In genomic region chr17:32188863-32189636, GRCm38 (mm10) we compare ENCODE assay signal across 8 mouse cellular contexts. TPM values are rescaled to one million over a fixed set of nuclear protein-coding genes. Genes with fewer than 3 reads are reported as not detected.
DNase-seq lines count a peak whose midpoint lies in the region; ATAC-seq and TF ChIP-seq lines count a peak whose summit lies in the region.

TSS of gene Ephx3 (minus strand) at chr17:32189549.

- no peak for TF ChIP-seq CTCF in heart, postnatal 0 days (IDR thresholded peaks at IDR 0.05; ENCODE audit: low read depth)
- TF ChIP-seq CTCF in lung, adult 2 months (IDR thresholded peaks at IDR 0.05; ENCODE audit: insufficient read depth, low read length): no peak

- peak within 1 kb of the TSS; percentile 58 for H3K4me2 ChIP-seq in heart, postnatal 0 days (ENCODE audit: low read depth, low read length)
- peak within 1 kb of the TSS; percentile 84 for H3K4me2 ChIP-seq in neural tube, embryonic 14.5 days (ENCODE audit: low read depth, low read length)

- H3K27me3 ChIP-seq in heart, postnatal 0 days (ENCODE audit: control insufficient read depth, insufficient read depth, low read length): peaks cover 13% of the 10 kb centered on the region
- no peaks in the 10 kb centered on the region for H3K27me3 ChIP-seq in neural tube, embryonic 14.5 days (ENCODE audit: control insufficient read depth, insufficient read depth, low read length)

- peak; percentile 44 for DNase-seq in CD4-positive, CD25-positive, alpha-beta regulatory T cell, adult 2 months (ENCODE audit: low read depth, low spot score)
- DNase-seq in ES-CJ7 (ENCODE audit: low read depth, low spot score) (peak; percentile 45), adipocyte (ENCODE audit: low spot score) (no peak)
- no peak for DNase-seq in heart, postnatal 0 days (ENCODE audit: low spot score)
- DNase-seq in lung, adult 2 months: peak; percentile 44
- DNase-seq in cerebellum, adult 9-11 months: no peak
- no peak for DNase-seq in cerebellum, adult 18-20 months

- WGBS in heart, postnatal 0 days: 7% methylated on average over 42 of the region's 42 CpGs
- WGBS in lung, adult 2 months: 10% methylated on average over 42 of the region's 42 CpGs
- 5% methylated on average over 42 of the region's 42 CpGs for WGBS in neural tube, embryonic 14.5 days

- no peak for ATAC-seq in heart, postnatal 0 days (ENCODE audit: insufficient read depth, low read depth)
- peak; percentile 69; the same call in 1 of the 2 replicates for ATAC-seq in neural tube, embryonic 14.5 days (ENCODE audit: low read depth)

- H3K36me3 ChIP-seq in heart, postnatal 0 days (replicated peaks; ENCODE audit: control insufficient read depth, insufficient read depth, low read length): no peaks in the 10 kb centered on the region
- H3K36me3 ChIP-seq in neural tube, embryonic 14.5 days (ENCODE audit: control insufficient read depth, insufficient read depth, low read length): no peaks in the 10 kb centered on the region

- H3K9me3 ChIP-seq in heart, postnatal 0 days (replicated peaks; ENCODE audit: control insufficient read depth, low read length): no peaks in the 10 kb centered on the region
- H3K9me3 ChIP-seq in neural tube, embryonic 14.5 days (ENCODE audit: control insufficient read depth, low read length): no peaks in the 10 kb centered on the region

- peak within 1 kb of the TSS; percentile 30 for H3K4me3 ChIP-seq in heart, postnatal 0 days (ENCODE audit: low read depth, low read length)
- peak within 1 kb of the TSS; percentile 23 for H3K4me3 ChIP-seq in lung, adult 2 months (replicated peaks; ENCODE audit: extremely low read depth, low read depth, low read length)
- peak within 1 kb of the TSS; percentile 33 for H3K4me3 ChIP-seq in neural tube, embryonic 14.5 days (ENCODE audit: low read depth, low read length)

- no peak within 1 kb of the TSS for H3K9ac ChIP-seq in heart, postnatal 0 days (replicated peaks; ENCODE audit: low read depth, low read length)
- peak within 1 kb of the TSS; percentile 42; the same call in 1 of the 2 replicates for H3K9ac ChIP-seq in neural tube, embryonic 14.5 days (replicated peaks; ENCODE audit: low read depth, low read length)

- no peak for TF ChIP-seq EP300 in heart, postnatal 0 days (IDR thresholded peaks at IDR 0.05; ENCODE audit: low read depth)

- 0 out of 2 replicates have a peak, but pooled peaks cover 5% of the 10 kb centered on the region for H3K4me1 ChIP-seq in heart, postnatal 0 days (ENCODE audit: control insufficient read depth, insufficient read depth)
- H3K4me1 ChIP-seq in lung, adult 2 months (ENCODE audit: control insufficient read depth, insufficient read depth, low read length): peaks cover 5% of the 10 kb centered on the region
- 0 out of 2 replicates have a peak, but pooled peaks cover 7% of the 10 kb centered on the region for H3K4me1 ChIP-seq in neural tube, embryonic 14.5 days (ENCODE audit: control insufficient read depth, insufficient read depth, low read length)

- no peak within 1 kb of the TSS for H3K27ac ChIP-seq in heart, postnatal 0 days (ENCODE audit: low read depth)
- no peak within 1 kb of the TSS for H3K27ac ChIP-seq in neural tube, embryonic 14.5 days (ENCODE audit: low read depth, low read length)

- no peak; the same call in 1 of the 2 replicates for TF ChIP-seq POLR2A in lung, adult 2 months (IDR thresholded peaks at IDR 0.05; ENCODE audit: borderline replicate concordance, extremely low read depth, low read depth, low read length)

RNA-seq across cellular contexts. Expression of gene Ephx3, which starts in this region (rescaled TPM):
- 3.4 TPM in 1 of 2 replicates, not detected in the other for total RNA-seq in heart, postnatal 0 days (2014; rRNA removed; ENCODE audit: low replicate concordance)
- 0.12 and 0.18 TPM in 2 replicates for polyA plus RNA-seq in heart, postnatal 0 days (2015; fragmentation: Nextera tagmentation; extraction: Ambion mirVana)
- polyA plus RNA-seq in lung, adult 2 months (2012; rRNA removed): 3.3 and 16.6 TPM in 2 replicates
- 0.33 and 0.46 TPM in 2 replicates for polyA plus RNA-seq in neural tube, embryonic 14.5 days (2014; fragmentation: Nextera tagmentation; extraction: Ambion mirVana)

Comparison
In these comparisons a context has a peak if more than half of its experiments do, and no peak if none do; other contexts are left out.
1. Peak in ATAC-seq, H3K4me3 ChIP-seq, H3K9ac ChIP-seq and H3K4me2 ChIP-seq in neural tube, embryonic 14.5 days; RNA of the gene not detected or under 1 TPM.
2. DNase-seq: peak in CD4-positive, CD25-positive, alpha-beta regulatory T cell, adult 2 months (single experiment), ES-CJ7 (single experiment) and lung, adult 2 months (single experiment); none in heart, postnatal 0 days (single experiment), cerebellum, adult 9-11 months (single experiment), cerebellum, adult 18-20 months (0 of 2) and adipocyte (single experiment).
3. Peak in every context shown above with its lines, with median percentiles within 50 percentile points of each other: H3K4me3 ChIP-seq.